Mouse (Mus musculus): ENCODE measurements around the gene Gm14085.

- no peak for TF ChIP-seq CTCF (IDR thresholded peaks at IDR 0.05; ENCODE audit: low read depth, low read length)
- no peak for TF ChIP-seq POLR2A (IDR thresholded peaks at IDR 0.05; ENCODE audit: extremely low read depth, insufficient read depth, low read length)
Observed at GRCm38 (mm10) chr2:122534671-122535070, 49.9 kb downstream of the Gm14085 start.

Measured in liver, adult 2 months (tissue).